Comparison of ENCODE assay signal across 22 mouse cellular contexts in the genomic region with DNA sequence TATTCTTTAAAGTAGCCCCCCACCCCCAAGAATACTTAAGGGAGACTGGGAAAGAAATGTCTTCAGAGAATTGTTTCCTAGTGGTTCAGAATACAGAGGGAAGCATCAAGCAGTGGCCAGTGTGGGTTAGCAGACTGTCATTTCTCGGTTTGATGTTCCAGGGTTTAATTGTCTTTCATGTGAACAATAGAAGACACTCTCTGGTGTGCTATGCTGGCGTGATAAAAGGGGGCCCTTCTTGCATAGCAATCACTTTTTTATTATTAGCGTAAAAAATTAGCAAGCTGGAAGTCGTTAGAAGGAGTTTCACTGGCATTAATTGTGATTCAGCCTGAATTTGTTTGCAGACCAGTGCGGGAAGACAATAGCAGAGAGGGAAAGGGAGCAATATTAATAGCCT.
DNase-seq lines count a peak whose midpoint lies in the region; ATAC-seq and TF ChIP-seq lines count a peak whose summit lies in the region.
"Had no signal": no experiment of that assay in that cellular context is flagged by ENCODE, and none has a peak within 500 bp of the region (broad histone marks: within the 10 kb centered on the region; RNA-seq: fewer than 3 reads in every experiment).

No protein-coding gene starts in this region.

- peak; percentile 28 for DNase-seq in forebrain, embryonic 14.5 days (ENCODE audit: low spot score)
- DNase-seq in forebrain, embryonic 10.5 days (ENCODE audit: extremely low spot score, low spot score): no peak
- DNase-seq in hindbrain, embryonic 14.5 days (ENCODE audit: low spot score): no peak
- no peak for DNase-seq in hindbrain, postnatal 0 days (ENCODE audit: low spot score)
- no peak for DNase-seq in neural tube, embryonic 10.5 days (ENCODE audit: extremely low spot score, low spot score)
- no peak for DNase-seq in lung, postnatal 0 days (ENCODE audit: low spot score)
- no peak for DNase-seq in cerebellum, adult 11-12 months
- DNase-seq: adrenal gland, postnatal 10 days; B cell, adult 2 months; cerebellum, adult 18-20 months; cerebellum, adult 9-11 months; cerebellum, postnatal 36 days; gastrocnemius, postnatal 10 days; heart, adult 2 months had no signal

- no peak overlapping the region for H3K9ac ChIP-seq in forebrain, embryonic 14.5 days (ENCODE audit: low read length)
- H3K9ac ChIP-seq in hindbrain, embryonic 14.5 days: no peak overlapping the region
- no peak overlapping the region for H3K9ac ChIP-seq in hindbrain, postnatal 0 days (replicated peaks; ENCODE audit: low read length)
- no peak overlapping the region for H3K9ac ChIP-seq in neural tube, embryonic 13.5 days
- H3K9ac ChIP-seq in lung, postnatal 0 days (replicated peaks; ENCODE audit: low read depth): no peak overlapping the region
- H3K9ac ChIP-seq: embryonic facial prominence, embryonic 13.5 days; forebrain, embryonic 15.5 days; hindbrain, embryonic 15.5 days had no signal

- H3K4me2 ChIP-seq in forebrain, embryonic 14.5 days (ENCODE audit: low read length): no peak overlapping the region
- H3K4me2 ChIP-seq in hindbrain, embryonic 14.5 days (replicated peaks): no peak overlapping the region
- no peak overlapping the region for H3K4me2 ChIP-seq in hindbrain, postnatal 0 days (ENCODE audit: low read depth, low read length)
- no peak overlapping the region for H3K4me2 ChIP-seq in neural tube, embryonic 13.5 days
- no peak overlapping the region for H3K4me2 ChIP-seq in lung, postnatal 0 days (replicated peaks; ENCODE audit: low read depth, low read length)
- H3K4me2 ChIP-seq: embryonic facial prominence, embryonic 13.5 days; forebrain, embryonic 15.5 days; heart, embryonic 11.5 days; hindbrain, embryonic 15.5 days had no signal

- no peaks in the 10 kb centered on the region for H3K9me3 ChIP-seq in forebrain, embryonic 14.5 days (replicated peaks; ENCODE audit: control insufficient read depth, low read length)
- H3K9me3 ChIP-seq in forebrain, embryonic 10.5 days: no peaks in the 10 kb centered on the region
- no peaks in the 10 kb centered on the region for H3K9me3 ChIP-seq in hindbrain, embryonic 14.5 days (ENCODE audit: control insufficient read depth, low read length)
- no peaks in the 10 kb centered on the region for H3K9me3 ChIP-seq in hindbrain, postnatal 0 days (ENCODE audit: low read length)
- no peaks in the 10 kb centered on the region for H3K9me3 ChIP-seq in neural tube, embryonic 13.5 days
- no peaks in the 10 kb centered on the region for H3K9me3 ChIP-seq in lung, postnatal 0 days (ENCODE audit: low read length)
- H3K9me3 ChIP-seq: embryonic facial prominence, embryonic 13.5 days; forebrain, embryonic 15.5 days; hindbrain, embryonic 15.5 days had no signal

- no peak overlapping the region for H3K27ac ChIP-seq in forebrain, embryonic 14.5 days (ENCODE audit: low read depth, low read length)
- no peak overlapping the region for H3K27ac ChIP-seq in forebrain, embryonic 10.5 days
- H3K27ac ChIP-seq in hindbrain, embryonic 14.5 days: peak overlapping the region; percentile 26; the same call in 1 of the 2 replicates
- no peak overlapping the region for H3K27ac ChIP-seq in hindbrain, postnatal 0 days
- H3K27ac ChIP-seq in neural tube, embryonic 13.5 days (replicated peaks): peak overlapping the region; percentile 15
- no peak overlapping the region for H3K27ac ChIP-seq in lung, postnatal 0 days (ENCODE audit: low read length)
- H3K27ac ChIP-seq: embryonic facial prominence, embryonic 13.5 days; forebrain, embryonic 15.5 days; heart, adult 2 months; hindbrain, embryonic 15.5 days had no signal

- no peak for TF ChIP-seq CTCF in hindbrain, postnatal 0 days (IDR thresholded peaks at IDR 0.05; ENCODE audit: low read depth)
- no peak for TF ChIP-seq CTCF in lung, postnatal 0 days (IDR thresholded peaks at IDR 0.05)

- TF ChIP-seq EP300 in lung, postnatal 0 days (IDR thresholded peaks at IDR 0.05): no peak

- H3K4me3 ChIP-seq in forebrain, embryonic 14.5 days (ENCODE audit: low read depth, low read length): no peak overlapping the region
- no peak overlapping the region for H3K4me3 ChIP-seq in forebrain, embryonic 10.5 days
- H3K4me3 ChIP-seq in hindbrain, embryonic 14.5 days (replicated peaks; ENCODE audit: low read length): no peak overlapping the region
- no peak overlapping the region for H3K4me3 ChIP-seq in hindbrain, postnatal 0 days (ENCODE audit: low read length)
- no peak overlapping the region for H3K4me3 ChIP-seq in neural tube, embryonic 13.5 days
- no peak overlapping the region for H3K4me3 ChIP-seq in lung, postnatal 0 days (ENCODE audit: low read depth, low read length)
- H3K4me3 ChIP-seq: embryonic facial prominence, embryonic 13.5 days; forebrain, embryonic 15.5 days; heart, adult 2 months; hindbrain, embryonic 15.5 days had no signal

- no peak for ATAC-seq in forebrain, embryonic 14.5 days
- no peak for ATAC-seq in hindbrain, embryonic 14.5 days (ENCODE audit: low FRiP score)
- ATAC-seq in hindbrain, postnatal 0 days: no peak
- no peak for ATAC-seq in neural tube, embryonic 13.5 days (ENCODE audit: low read depth)
- ATAC-seq in lung, postnatal 0 days: no peak
- ATAC-seq: CD4-positive, CD25-positive, alpha-beta regulatory T cell, adult 4 months; forebrain, embryonic 15.5 days; inflammation-experienced regulatory T-cells, adult 6 months had no signal

- H3K36me3 ChIP-seq in forebrain, embryonic 14.5 days (ENCODE audit: control insufficient read depth, insufficient read depth, low read length): no peaks in the 10 kb centered on the region
- H3K36me3 ChIP-seq in forebrain, embryonic 10.5 days (replicated peaks): no peaks in the 10 kb centered on the region
- H3K36me3 ChIP-seq in hindbrain, embryonic 14.5 days (replicated peaks; ENCODE audit: control insufficient read depth, insufficient read depth): no peaks in the 10 kb centered on the region
- no peaks in the 10 kb centered on the region for H3K36me3 ChIP-seq in hindbrain, postnatal 0 days (ENCODE audit: insufficient read depth, low read length)
- no peaks in the 10 kb centered on the region for H3K36me3 ChIP-seq in neural tube, embryonic 13.5 days
- no peaks in the 10 kb centered on the region for H3K36me3 ChIP-seq in lung, postnatal 0 days (ENCODE audit: insufficient read depth, low read length)
- H3K36me3 ChIP-seq: embryonic facial prominence, embryonic 13.5 days; forebrain, embryonic 15.5 days; G1E; hindbrain, embryonic 15.5 days had no signal

- H3K4me1 ChIP-seq in forebrain, embryonic 14.5 days (ENCODE audit: control insufficient read depth, insufficient read depth, low read length): 0 out of 2 replicates have a peak, but pooled peaks cover 5% of the 10 kb centered on the region
- H3K4me1 ChIP-seq in forebrain, embryonic 10.5 days: peaks cover 21% of the 10 kb centered on the region
- H3K4me1 ChIP-seq in hindbrain, embryonic 14.5 days (replicated peaks; ENCODE audit: control insufficient read depth, insufficient read depth, low read length): peaks cover 8% of the 10 kb centered on the region
- H3K4me1 ChIP-seq in hindbrain, postnatal 0 days (ENCODE audit: insufficient read depth, low read length): no peaks in the 10 kb centered on the region
- H3K4me1 ChIP-seq in neural tube, embryonic 13.5 days (replicated peaks): peaks cover 21% of the 10 kb centered on the region
- H3K4me1 ChIP-seq in lung, postnatal 0 days (ENCODE audit: insufficient read depth, low read depth, low read length): no peaks in the 10 kb centered on the region

- H3K27me3 ChIP-seq in forebrain, embryonic 14.5 days (replicated peaks; ENCODE audit: control insufficient read depth, insufficient read depth, low read length): no peaks in the 10 kb centered on the region
- no peaks in the 10 kb centered on the region; the same call in 1 of the 2 replicates for H3K27me3 ChIP-seq in forebrain, embryonic 10.5 days (ENCODE audit: poor library complexity, severe bottlenecking)
- H3K27me3 ChIP-seq in hindbrain, embryonic 14.5 days (ENCODE audit: control insufficient read depth, insufficient read depth, low read length): no peaks in the 10 kb centered on the region
- no peaks in the 10 kb centered on the region for H3K27me3 ChIP-seq in hindbrain, postnatal 0 days (ENCODE audit: insufficient read depth, low read length)
- H3K27me3 ChIP-seq in neural tube, embryonic 13.5 days: no peaks in the 10 kb centered on the region
- H3K27me3 ChIP-seq in lung, postnatal 0 days (replicated peaks; ENCODE audit: insufficient read depth, low read length): no peaks in the 10 kb centered on the region
- H3K27me3 ChIP-seq: embryonic facial prominence, embryonic 13.5 days; forebrain, embryonic 15.5 days; hindbrain, embryonic 15.5 days had no signal

- 12% methylated on average over 5 of the region's 5 CpGs for WGBS in forebrain, embryonic 14.5 days
- 42% methylated on average over 5 of the region's 5 CpGs for WGBS in forebrain, embryonic 10.5 days
- 12% methylated on average over 5 of the region's 5 CpGs for WGBS in hindbrain, embryonic 14.5 days
- 26% methylated on average over 5 of the region's 5 CpGs for WGBS in hindbrain, postnatal 0 days
- 16% methylated on average over 5 of the region's 5 CpGs for WGBS in neural tube, embryonic 13.5 days
- WGBS in lung, postnatal 0 days: 71% methylated on average over 5 of the region's 5 CpGs

Comparison
In these comparisons a context has a peak if more than half of its experiments do, and no peak if none do; other contexts are left out.
1. H3K27ac ChIP-seq: peak in hindbrain, embryonic 14.5 days (single experiment) and neural tube, embryonic 13.5 days (single experiment); none in forebrain, embryonic 14.5 days (single experiment), forebrain, embryonic 10.5 days (single experiment), hindbrain, postnatal 0 days (single experiment) and lung, postnatal 0 days (single experiment).